Mouse (Mus musculus) naive thymus-derived CD4-positive, alpha-beta T cell, adult 5 months (primary cell): ENCODE results near the gene Poc1a. TPM values are rescaled to one million over a fixed set of nuclear protein-coding genes. Genes with fewer than 3 reads are reported as not detected.

Source experiments
- polyA plus RNA-seq: library from polyadenylated mRNA; unstranded; fragments of 100-300 nt; shearing (Covaris generic); gene quantifications from one replicate; pipeline ENCODE4 v1.2.1, GENCODE M21; 2017

Gene Poc1a
- polyA plus RNA-seq, result 3.2 TPM

DNA sequence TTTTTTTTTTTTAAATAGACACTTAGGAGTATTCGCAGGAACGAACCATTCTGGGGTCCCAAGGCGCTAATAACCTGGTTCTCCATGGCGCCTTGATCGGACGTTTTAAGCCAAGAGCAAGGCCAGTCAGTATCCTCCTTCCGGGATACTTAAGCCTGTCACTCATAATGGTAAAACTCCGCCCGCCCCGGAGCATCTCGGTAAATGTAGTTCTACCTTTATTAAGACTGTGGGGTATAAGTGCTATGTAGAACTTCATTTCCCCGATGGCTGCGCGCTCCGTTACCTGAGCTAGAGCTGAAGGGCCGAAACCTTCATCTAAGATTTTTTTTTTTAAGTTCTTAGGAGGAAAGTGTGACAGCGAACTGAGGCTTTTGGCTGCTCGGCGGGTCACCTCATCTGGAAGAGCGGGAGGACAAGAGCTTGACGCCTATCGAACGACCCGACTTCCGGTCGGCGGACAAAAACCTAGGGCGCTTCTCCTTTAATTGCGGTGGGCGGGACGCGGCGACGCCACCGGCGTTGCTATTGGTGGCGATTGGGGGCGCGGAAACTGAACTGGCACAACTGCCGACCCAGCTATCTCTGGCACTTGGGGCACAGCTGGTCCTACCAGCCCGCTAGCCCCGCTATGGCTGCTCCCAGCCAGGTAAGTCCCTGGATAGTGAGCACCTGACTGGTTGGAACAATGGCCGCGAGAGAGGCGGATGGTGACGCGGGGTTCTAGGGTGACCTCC, at the start of gene Poc1a:
Poc1a (plus strand) TSS at position 254 of the 737 bp plus-strand sequence.

DNA sequence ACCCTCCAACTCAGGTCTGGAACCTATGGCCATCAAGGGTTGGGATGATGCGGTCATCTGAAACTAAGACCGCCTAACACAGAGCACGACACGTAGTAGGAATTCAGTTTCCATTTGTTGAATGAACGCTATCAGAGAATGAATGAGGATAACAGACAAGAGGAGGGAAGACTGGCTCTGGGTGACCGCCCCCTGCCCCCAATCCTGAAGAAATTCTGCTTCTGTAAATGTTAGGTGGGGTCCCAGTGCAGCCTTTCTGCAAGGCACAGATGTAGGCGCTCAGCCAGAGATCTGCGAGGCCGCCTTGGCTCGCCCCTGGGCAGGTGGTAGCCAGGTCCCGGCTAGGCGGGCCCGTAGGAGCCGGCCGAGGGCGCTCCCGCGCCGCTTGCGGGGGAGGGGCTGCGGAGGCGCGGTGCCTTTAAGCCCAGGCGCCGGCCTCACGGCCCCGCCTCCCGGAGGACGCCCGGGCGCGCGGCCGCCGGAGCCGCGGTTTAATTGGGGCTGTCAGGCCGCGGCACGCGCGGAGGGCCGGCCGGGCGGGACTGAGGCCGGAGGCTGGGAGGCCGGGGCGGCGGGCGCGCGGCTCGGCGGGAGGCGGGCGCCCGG, 87.4 kb downstream of the Poc1a start, which contains the start of gene Dusp7:
Dusp7 (plus strand) TSS at position 521 of the 606 bp plus-strand sequence.

Other genes with a start within 250 kb of the Poc1a start
- not detected for gene Col6a4, start 184.3 kb upstream of the Poc1a start, polyA plus RNA-seq
- 4.4 TPM for gene Glyctk, start 122.9 kb upstream of the Poc1a start, polyA plus RNA-seq
- 64.4 TPM for gene Wdr82, start 110.1 kb upstream of the Poc1a start, polyA plus RNA-seq
- 41.3 TPM for gene Ppm1m, start 81.3 kb upstream of the Poc1a start, polyA plus RNA-seq
- 141 TPM for gene Twf2, start 78.0 kb upstream of the Poc1a start, polyA plus RNA-seq
- not detected for gene Tlr9, start 58.5 kb upstream of the Poc1a start, polyA plus RNA-seq
- 33.6 TPM for gene Alas1, start 32.4 kb upstream of the Poc1a start, polyA plus RNA-seq
- gene Dusp7, start 87.6 kb downstream of the Poc1a start, polyA plus RNA-seq, result 27.5 TPM
- 699 TPM for gene Rpl29, start 148.4 kb downstream of the Poc1a start, polyA plus RNA-seq
- gene Acy1, start 157.3 kb downstream of the Poc1a start, polyA plus RNA-seq, result 13.8 TPM
- gene Abhd14b, start 166.4 kb downstream of the Poc1a start, polyA plus RNA-seq, result 5.1 TPM
- 8.6 TPM for gene Abhd14a, start 166.6 kb downstream of the Poc1a start, polyA plus RNA-seq
- 8.3 TPM for gene Pcbp4, start 172.2 kb downstream of the Poc1a start, polyA plus RNA-seq
- not detected for gene Gpr62, start 184.9 kb downstream of the Poc1a start, polyA plus RNA-seq
- 98.3 TPM for gene Rrp9, start 194.9 kb downstream of the Poc1a start, polyA plus RNA-seq
- 46.8 TPM for gene Parp3, start 195.9 kb downstream of the Poc1a start, polyA plus RNA-seq
- gene Iqcf1, start 218.9 kb downstream of the Poc1a start, polyA plus RNA-seq, result not detected
- gene Iqcf5, start 233.5 kb downstream of the Poc1a start, polyA plus RNA-seq, result not detected